In genomic region chr17:84187727-84188373, GRCm38 (mm10) we compare ENCODE assay signal across 8 mouse cellular contexts. TPM values are rescaled to one million over a fixed set of nuclear protein-coding genes. Genes with fewer than 3 reads are reported as not detected.
DNase-seq lines count a peak whose midpoint lies in the region; ATAC-seq and TF ChIP-seq lines count a peak whose summit lies in the region.

Zfp36l2 (minus strand) TSS chr17:84187947.

- peak; percentile 97 for TF ChIP-seq POLR2A in bone marrow, adult 2 months (IDR thresholded peaks at IDR 0.05; ENCODE audit: borderline replicate concordance, control insufficient read depth, low read depth, low read length)

- H3K9me3 ChIP-seq in heart, embryonic 10.5 days = no peaks in the 10 kb centered on the region
- no peaks in the 10 kb centered on the region for H3K9me3 ChIP-seq in kidney, embryonic 15.5 days (replicated peaks)

- H3K36me3 ChIP-seq in heart, embryonic 10.5 days = peaks cover 23% of the 10 kb centered on the region
- peaks cover 40% of the 10 kb centered on the region for H3K36me3 ChIP-seq in kidney, embryonic 15.5 days

- no peaks in the 10 kb centered on the region for H3K27me3 ChIP-seq in heart, embryonic 10.5 days (ENCODE audit: insufficient read depth, poor library complexity, severe bottlenecking)
- no peaks in the 10 kb centered on the region for H3K27me3 ChIP-seq in kidney, embryonic 15.5 days

- DNase-seq in B cell, adult 2 months = peak; percentile 91 to 93
- peak; percentile 98 for DNase-seq in heart, embryonic 10.5 days (ENCODE audit: low spot score)
- peak; percentile 96 for DNase-seq in liver
- DNase-seq in monocyte, adult 2 months (ENCODE audit: low read depth in 1 of 2, low spot score in 2 of 2) = peak; percentile 84 to 91
- peak; percentile 91 for DNase-seq in spleen, postnatal 14 days (ENCODE audit: low spot score in 2 of 2)

- peak; percentile 26 for ATAC-seq in erythroblast, adult 5-6 weeks (replicated peaks; ENCODE audit: low FRiP score, poor library complexity, severe bottlenecking)
- peak; percentile 93 for ATAC-seq in kidney, embryonic 15.5 days (replicated peaks; ENCODE audit: low FRiP score)

- no peak for TF ChIP-seq CTCF in bone marrow, adult 2 months (IDR thresholded peaks at IDR 0.05; ENCODE audit: control insufficient read depth, insufficient read depth, low read length)

- H3K4me1 ChIP-seq in bone marrow, adult 2 months (ENCODE audit: control insufficient read depth, insufficient read depth, low read length) = peaks cover 7% of the 10 kb centered on the region; the same call in 1 of the 2 replicates
- peaks cover 55% of the 10 kb centered on the region for H3K4me1 ChIP-seq in heart, embryonic 10.5 days
- peaks cover 31% of the 10 kb centered on the region for H3K4me1 ChIP-seq in kidney, embryonic 15.5 days

- H3K27ac ChIP-seq in bone marrow, adult 2 months (ENCODE audit: control insufficient read depth, insufficient read depth, low read depth, low read length, poor library complexity) = peak within 1 kb of the TSS; percentile 97
- H3K27ac ChIP-seq in heart, embryonic 10.5 days = peak within 1 kb of the TSS; percentile 96
- peak within 1 kb of the TSS; percentile 99 for H3K27ac ChIP-seq in kidney, embryonic 15.5 days

- WGBS in bone marrow, adult 2 months = under 1% methylated on average over 75 of the region's 76 CpGs
- WGBS in heart, embryonic 10.5 days = under 1% methylated on average over 74 of the region's 76 CpGs
- under 1% methylated on average over 64 of the region's 76 CpGs for WGBS in kidney, embryonic 15.5 days

- peak within 1 kb of the TSS; percentile 82 for H3K9ac ChIP-seq in kidney, embryonic 15.5 days

- H3K4me3 ChIP-seq in bone marrow, adult 2 months (replicated peaks; ENCODE audit: control insufficient read depth, low read depth, low read length) = peak within 1 kb of the TSS; percentile 96
- H3K4me3 ChIP-seq in heart, embryonic 10.5 days = peak within 1 kb of the TSS; percentile 88
- peak within 1 kb of the TSS; percentile 77 for H3K4me3 ChIP-seq in kidney, embryonic 15.5 days (replicated peaks)

- peak within 1 kb of the TSS; percentile 89 for H3K4me2 ChIP-seq in kidney, embryonic 15.5 days

RNA-seq across cellular contexts. Expression of gene Zfp36l2, which starts in this region (rescaled TPM):
- 45.8 and 74.0 TPM in 2 replicates for polyA plus RNA-seq in bone marrow, adult 2 months (2011; ENCODE audit: insufficient read depth, insufficient read length, low replicate concordance, missing spikeins)
- 50.2 and 57.8 TPM in 2 replicates for total RNA-seq in erythroblast, adult 5-6 weeks (2015; ENCODE audit: low replicate concordance)
- total RNA-seq in erythroblast, adult 5-6 weeks (2017; ENCODE audit: low replicate concordance) = 23.0 and 25.8 TPM in 2 replicates
- 5.2 and 10.4 TPM in 2 replicates for polyA plus RNA-seq in heart, embryonic 10.5 days (2016; fragmentation: Nextera tagmentation; extraction: Ambion mirVana)
- polyA plus RNA-seq in kidney, embryonic 15.5 days (2015; fragmentation: Nextera tagmentation; extraction: Ambion mirVana) = 13.7 and 14.7 TPM in 2 replicates

Comparison
In these comparisons a context has a peak if more than half of its experiments do, and no peak if none do; other contexts are left out.
1. Peak in every context shown above with its lines: DNase-seq, ATAC-seq, H3K4me3 ChIP-seq and H3K27ac ChIP-seq.